Mouse (Mus musculus): ENCODE results near the gene B020031M17Rik. TPM values are rescaled to one million over a fixed set of nuclear protein-coding genes. Genes with fewer than 3 reads are reported as not detected.
"Not testable (repeated sequence)": the region's sequence is repeated elsewhere in the genome, so short reads cannot be mapped to it uniquely, and the experiment has no call there.

The B020031M17Rik gene
- total RNA-seq (2022), result not detected

GRCm38 (mm10) chr13:119950706-119951105 is at the start of gene B020031M17Rik:
Gene B020031M17Rik, minus strand, starts transcription at chr13:119950806.
- DNase-seq (ENCODE audit: low spot score in 2 of 2), result not testable (repeated sequence)

GRCm38 (mm10) chr13:119999215-119999614 is 48.6 kb upstream of the B020031M17Rik start:
- not testable (repeated sequence) for DNase-seq (ENCODE audit: low spot score in 2 of 2)

- DNase-seq (ENCODE audit: low spot score in 2 of 2), result not testable (repeated sequence)
Measured at GRCm38 (mm10) chr13:119998442-119999086, 48.0 kb upstream of the B020031M17Rik start.

- DNase-seq (ENCODE audit: low spot score in 2 of 2), result not testable (repeated sequence)
Measured at GRCm38 (mm10) chr13:119991917-119992496, 41.4 kb upstream of the B020031M17Rik start.

- not testable (repeated sequence) for DNase-seq (ENCODE audit: low spot score in 2 of 2)
Measured at GRCm38 (mm10) chr13:119991264-119991663, 40.7 kb upstream of the B020031M17Rik start.

- not testable (repeated sequence) for DNase-seq (ENCODE audit: low spot score in 2 of 2)
Measured at GRCm38 (mm10) chr13:119969163-119969562, 18.6 kb upstream of the B020031M17Rik start.

- not testable (repeated sequence) for DNase-seq (ENCODE audit: low spot score in 2 of 2)
Measured at GRCm38 (mm10) chr13:119968193-119968592, 17.6 kb upstream of the B020031M17Rik start.

- not testable (repeated sequence) for DNase-seq (ENCODE audit: low spot score in 2 of 2)
Measured at GRCm38 (mm10) chr13:119965968-119966367, 15.4 kb upstream of the B020031M17Rik start.

GRCm38 (mm10) chr13:119965302-119965952 is 14.8 kb upstream of the B020031M17Rik start:
- not testable (repeated sequence) for DNase-seq (ENCODE audit: low spot score in 2 of 2)

- not testable (repeated sequence) for DNase-seq (ENCODE audit: low spot score in 2 of 2)
Measured at GRCm38 (mm10) chr13:119962856-119963255, 12.2 kb upstream of the B020031M17Rik start.

GRCm38 (mm10) chr13:119955567-119955966 is 5.0 kb upstream of the B020031M17Rik start:
- not testable (repeated sequence) for DNase-seq (ENCODE audit: low spot score in 2 of 2)

- DNase-seq (ENCODE audit: low spot score in 2 of 2), result not testable (repeated sequence)
Measured at GRCm38 (mm10) chr13:119955089-119955488, 4.5 kb upstream of the B020031M17Rik start.

GRCm38 (mm10) chr13:119929172-119929571 is 21.4 kb downstream of the B020031M17Rik start, which contains the start of gene Gm21761:
Gene Gm21761, minus strand, starts transcription at chr13:119929272.
- not testable (repeated sequence) for DNase-seq (ENCODE audit: low spot score in 2 of 2)

GRCm38 (mm10) chr13:119924597-119925340 is 25.8 kb downstream of the B020031M17Rik start:
- DNase-seq (ENCODE audit: low spot score in 2 of 2), result not testable (repeated sequence)

- not testable (repeated sequence) for DNase-seq (ENCODE audit: low spot score in 2 of 2)
Measured at GRCm38 (mm10) chr13:119916966-119917722, 33.5 kb downstream of the B020031M17Rik start.

- DNase-seq (ENCODE audit: low spot score in 2 of 2), result not testable (repeated sequence)
Measured at GRCm38 (mm10) chr13:119916449-119916848, 34.2 kb downstream of the B020031M17Rik start.
